Mouse (Mus musculus): Measurements from ENCODE around the gene Tecpr1.
A peak's percentile ranks its signal among the peaks of the same experiment; 100 is the strongest.

Tecpr1 gene

GRCm38 (mm10) chr5:144251876-144252577, 28.6 kb upstream of the Tecpr1 start:
- no peak for DNase-seq (ENCODE audit: low read depth, low spot score)

- peak; percentile 26 for DNase-seq (ENCODE audit: low read depth, low spot score)
Observed at GRCm38 (mm10) chr5:144249871-144250270, 26.5 kb upstream of the Tecpr1 start.

GRCm38 (mm10) chr5:144247906-144248585, 24.6 kb upstream of the Tecpr1 start:
- no peak for DNase-seq (ENCODE audit: low read depth, low spot score)

DNA sequence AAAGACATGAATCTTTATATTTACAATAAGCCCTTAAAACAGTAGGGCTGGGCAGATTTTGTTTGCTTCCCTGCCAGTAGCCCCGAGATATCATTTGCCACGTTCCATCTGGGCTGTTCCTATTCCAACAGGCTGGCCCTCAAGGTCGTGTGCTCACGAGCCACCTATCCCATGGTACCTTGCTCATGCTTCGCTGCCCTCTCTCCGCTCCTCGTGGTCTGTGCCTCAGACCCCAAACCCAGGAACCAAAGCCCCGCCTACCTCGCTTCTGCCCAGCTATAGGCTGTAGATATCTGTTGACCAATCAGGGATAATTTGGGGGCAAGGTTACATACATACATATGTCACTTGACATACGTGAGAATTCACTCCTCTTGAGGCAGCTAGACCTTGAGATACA, 23.9 kb upstream of the Tecpr1 start:
- DNase-seq (ENCODE audit: low read depth, low spot score): no peak

DNA sequence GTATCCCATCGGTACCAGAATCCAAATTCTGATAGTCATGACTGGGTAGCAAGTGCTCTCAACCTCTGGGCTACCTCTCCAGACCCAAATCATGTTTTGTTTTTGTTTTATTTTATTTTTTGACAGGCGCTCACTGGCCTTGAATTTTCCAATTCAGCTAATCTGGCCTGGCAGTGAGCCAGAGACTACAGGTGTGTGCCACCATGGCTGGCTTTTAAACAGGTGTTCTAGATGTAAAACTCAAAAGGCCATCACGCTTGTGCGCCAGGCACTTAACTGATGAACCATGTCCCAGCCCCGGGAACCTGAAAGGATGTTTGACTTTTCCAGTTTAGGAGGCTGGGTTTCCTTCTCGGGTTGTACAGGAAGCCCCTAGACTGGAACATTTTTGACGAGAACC, 23.3 kb upstream of the Tecpr1 start:
- DNase-seq (ENCODE audit: low read depth, low spot score): no peak

- DNase-seq (ENCODE audit: low read depth, low spot score): no peak
Observed at GRCm38 (mm10) chr5:144245592-144245991, 22.2 kb upstream of the Tecpr1 start.

DNA sequence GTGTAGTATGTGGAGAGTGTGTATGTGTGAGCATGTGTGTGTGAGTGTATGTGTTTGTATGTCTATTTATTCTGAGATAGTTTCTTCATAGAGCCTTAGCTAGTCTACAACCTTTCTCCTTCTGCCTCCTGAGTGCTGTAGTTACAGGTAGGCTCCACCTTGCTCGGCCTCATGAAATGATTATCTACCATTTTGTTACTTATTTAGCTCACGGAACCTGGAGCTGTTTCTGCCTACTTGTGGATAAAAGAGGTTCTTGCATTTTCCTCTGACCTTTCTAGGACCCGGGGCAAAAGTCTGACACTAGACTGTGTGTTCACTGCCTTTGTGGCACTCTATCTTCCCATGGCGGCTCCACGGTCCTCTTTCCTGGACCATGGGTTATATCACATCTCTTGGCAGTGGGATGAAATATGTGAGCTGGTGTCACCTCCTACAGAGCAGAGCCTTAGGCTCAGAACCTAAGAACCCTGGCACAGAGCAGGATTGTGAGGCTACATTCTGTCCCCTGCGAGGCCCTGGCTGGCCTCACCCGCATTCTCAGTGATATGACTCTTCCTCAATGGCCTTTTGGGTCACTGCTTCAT, 20.6 kb upstream of the Tecpr1 start, which contains the start of gene Bri3:
Gene Bri3 (plus strand): TSS at position 537 of the 587 bp plus-strand sequence.
- no peak for DNase-seq (ENCODE audit: low read depth, low spot score)

DNA sequence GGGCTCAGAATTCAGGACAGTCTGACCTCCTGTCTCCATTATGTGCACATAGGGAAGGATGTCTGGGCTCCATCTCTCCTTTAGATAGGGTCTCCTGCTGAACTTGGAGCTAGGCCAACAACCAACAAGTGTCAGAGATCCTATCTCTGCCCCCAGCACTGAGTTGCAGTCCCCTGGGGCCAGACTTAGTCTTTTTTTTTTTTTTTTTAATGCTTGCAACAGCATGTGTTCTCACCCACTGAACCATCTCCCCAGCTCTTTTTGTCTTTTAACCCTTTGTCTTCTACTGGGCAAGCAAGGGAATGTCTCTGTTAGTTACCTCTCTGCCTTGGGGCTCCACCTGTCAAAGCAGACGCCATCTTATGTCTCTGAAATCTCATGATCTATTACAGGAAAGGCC, 15.6 kb upstream of the Tecpr1 start:
- no peak for DNase-seq (ENCODE audit: low read depth, low spot score)

DNA sequence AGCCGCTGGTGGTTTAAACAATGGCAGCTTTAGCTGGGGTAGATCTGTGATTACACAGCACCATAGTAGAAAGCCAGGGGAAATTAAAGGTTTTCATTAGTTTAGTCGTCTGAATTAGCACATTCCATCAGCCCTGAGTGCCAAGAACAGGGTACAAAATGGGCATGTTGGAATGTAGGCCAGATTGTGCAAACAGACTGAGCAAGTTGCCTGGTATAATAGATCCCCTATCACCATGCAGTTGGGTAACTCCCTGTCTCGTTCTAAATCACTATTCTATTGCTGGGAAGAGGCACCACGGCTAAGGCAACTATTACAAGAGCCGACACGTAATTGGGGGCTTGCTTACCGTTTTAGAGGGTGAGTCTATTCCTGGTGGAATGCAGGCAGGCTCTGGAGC, 11.3 kb upstream of the Tecpr1 start:
- no peak for DNase-seq (ENCODE audit: low read depth, low spot score)

DNA sequence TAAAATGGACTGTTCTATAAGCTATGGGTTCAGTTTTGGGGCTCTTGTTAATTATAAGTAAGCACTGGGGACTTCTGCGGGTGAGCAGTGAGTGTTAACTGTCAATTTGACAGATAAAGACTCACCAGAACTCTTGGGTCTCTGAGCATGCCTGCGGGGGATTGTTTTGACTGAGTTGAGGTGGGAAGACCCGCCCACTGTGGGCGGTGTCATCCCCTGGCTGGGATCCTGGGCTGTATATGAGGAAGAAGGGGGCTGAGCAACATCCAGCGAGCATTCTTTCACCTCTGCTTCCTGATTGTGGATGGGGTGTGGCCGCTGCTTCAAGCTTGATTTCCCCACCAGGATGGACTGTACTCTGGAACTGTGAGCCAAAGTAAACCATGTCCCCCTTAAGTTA, 10.8 kb upstream of the Tecpr1 start:
- DNase-seq (ENCODE audit: low read depth, low spot score): no peak

GRCm38 (mm10) chr5:144232531-144232930, 9.1 kb upstream of the Tecpr1 start:
- no peak for DNase-seq (ENCODE audit: low read depth, low spot score)

GRCm38 (mm10) chr5:144231410-144231809, 8.0 kb upstream of the Tecpr1 start:
- DNase-seq (ENCODE audit: low read depth, low spot score): peak; percentile 64

GRCm38 (mm10) chr5:144230216-144230615, 6.8 kb upstream of the Tecpr1 start:
- no peak for DNase-seq (ENCODE audit: low read depth, low spot score)

DNA sequence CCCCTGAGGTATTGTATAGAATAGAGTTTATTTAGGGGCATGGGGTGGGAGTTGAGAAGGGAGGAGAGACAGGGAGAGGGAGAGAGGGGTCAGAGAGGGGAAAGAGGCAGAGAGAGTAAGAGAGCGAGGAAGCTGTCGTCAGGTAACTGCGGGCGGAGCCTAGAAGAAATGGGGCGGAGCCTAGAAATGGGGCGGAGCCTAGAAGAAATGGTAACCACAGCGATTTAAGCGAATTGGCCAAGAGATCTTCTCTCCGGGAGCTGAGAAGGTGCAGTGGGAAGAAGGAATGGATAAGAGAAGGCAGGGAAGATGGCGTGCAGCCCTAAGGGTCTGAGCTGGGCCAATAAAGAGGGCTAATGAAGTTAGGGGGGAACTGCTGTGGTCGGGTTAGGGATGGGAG, 2.8 kb upstream of the Tecpr1 start:
- DNase-seq (ENCODE audit: low read depth, low spot score): no peak

DNA sequence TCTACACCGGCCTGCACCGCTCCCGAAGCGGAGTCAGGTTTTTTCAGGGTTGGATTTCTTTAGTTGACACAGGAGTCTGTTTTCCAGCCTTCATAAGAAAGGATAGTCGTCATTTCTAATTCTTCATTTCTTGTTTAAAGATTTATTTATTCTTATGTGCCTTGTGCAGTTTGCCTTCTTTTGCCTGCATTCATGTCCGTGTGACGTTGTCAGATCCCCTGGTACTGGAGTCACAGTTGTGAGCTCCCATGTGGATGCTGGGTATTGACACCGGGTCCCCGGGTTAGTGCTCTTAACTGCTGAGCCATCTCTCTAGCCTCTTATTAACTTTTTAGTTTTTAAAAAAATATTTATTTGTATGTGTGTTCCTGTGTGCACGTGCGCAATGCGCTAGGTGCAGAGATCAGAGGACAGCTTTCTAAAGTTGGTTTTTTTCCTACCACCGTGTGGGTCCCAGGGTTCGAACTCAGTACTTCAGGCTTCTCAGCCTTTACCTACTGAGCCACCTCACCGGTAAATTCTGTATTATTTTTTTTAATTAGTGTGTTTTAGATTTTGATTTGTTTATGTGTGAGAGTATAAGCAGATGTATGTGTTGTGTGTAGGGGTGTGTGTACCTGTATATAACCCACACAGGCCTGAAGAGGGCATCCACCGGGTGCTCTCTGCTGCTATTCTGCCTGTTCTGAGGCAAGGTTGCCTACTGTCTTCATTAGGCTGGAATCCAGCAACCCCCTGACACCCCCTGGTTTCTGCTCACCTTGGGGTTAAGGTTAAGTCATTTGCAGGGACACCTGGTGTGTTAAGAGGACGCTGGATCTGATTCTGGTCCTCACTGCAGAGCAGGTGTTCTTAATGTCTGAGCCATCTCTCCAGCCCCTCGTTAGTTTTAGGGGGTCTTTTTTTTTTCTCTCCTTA, 743 bp upstream of the Tecpr1 start:
- no peak for DNase-seq (ENCODE audit: low read depth, low spot score)

GRCm38 (mm10) chr5:144222811-144223502, 458 bp downstream of the Tecpr1 start:
- no peak for DNase-seq (ENCODE audit: low read depth, low spot score)

- DNase-seq (ENCODE audit: low read depth, low spot score): peak; percentile 45
Observed at GRCm38 (mm10) chr5:144221305-144221704, 2.1 kb downstream of the Tecpr1 start.

DNA sequence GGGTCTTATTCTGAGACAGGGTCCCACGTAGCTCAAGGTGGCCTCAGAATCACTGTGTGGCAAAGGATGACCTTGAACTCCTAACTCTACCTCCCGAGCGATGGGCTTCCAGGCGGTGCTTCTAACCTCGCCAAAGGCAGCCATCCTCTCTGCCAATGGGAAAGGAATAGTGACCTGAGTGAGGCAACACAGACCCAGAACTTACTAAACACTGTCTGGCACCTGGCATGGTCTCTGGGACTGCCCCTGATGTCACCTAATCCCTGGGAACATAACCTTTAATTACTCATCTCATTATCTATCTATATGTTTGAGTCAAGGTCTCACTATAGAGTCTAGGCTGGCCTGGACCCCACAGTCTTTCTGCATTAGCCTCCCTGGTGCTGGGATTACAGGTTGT, 3.5 kb downstream of the Tecpr1 start:
- DNase-seq (ENCODE audit: low read depth, low spot score): no peak

GRCm38 (mm10) chr5:144219306-144219705, 4.1 kb downstream of the Tecpr1 start:
- DNase-seq (ENCODE audit: low read depth, low spot score): no peak

DNA sequence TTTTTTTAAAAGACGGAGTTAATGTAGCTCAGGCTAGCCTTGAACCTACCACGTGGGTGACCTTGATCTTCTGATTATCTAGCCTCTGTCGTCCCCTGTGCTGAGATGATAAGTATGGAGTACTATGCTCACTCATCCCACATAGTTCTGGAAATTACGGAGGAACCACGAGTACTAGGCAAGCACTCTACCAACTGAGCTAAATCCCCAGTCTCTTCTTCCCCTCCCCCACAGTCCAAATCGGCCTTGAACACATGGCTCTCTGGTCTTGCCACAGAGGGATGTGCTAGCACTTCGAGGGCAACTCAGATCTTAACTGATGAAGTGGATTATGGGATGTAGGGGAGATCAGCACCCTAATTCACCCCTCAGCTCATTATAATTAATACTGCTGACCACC, 5.4 kb downstream of the Tecpr1 start:
- DNase-seq (ENCODE audit: low read depth, low spot score): no peak

GRCm38 (mm10) chr5:144215992-144216391, 7.4 kb downstream of the Tecpr1 start:
- DNase-seq (ENCODE audit: low read depth, low spot score): no peak
